Mouse (Mus musculus): ENCODE measurements around the gene Cacna2d3. TPM values are rescaled to one million over a fixed set of nuclear protein-coding genes. Genes with fewer than 3 reads are reported as not detected.

Cacna2d3 gene
- total RNA-seq (2012; rRNA removed): 0.21 and 0.40 TPM in 2 replicates

DNA sequence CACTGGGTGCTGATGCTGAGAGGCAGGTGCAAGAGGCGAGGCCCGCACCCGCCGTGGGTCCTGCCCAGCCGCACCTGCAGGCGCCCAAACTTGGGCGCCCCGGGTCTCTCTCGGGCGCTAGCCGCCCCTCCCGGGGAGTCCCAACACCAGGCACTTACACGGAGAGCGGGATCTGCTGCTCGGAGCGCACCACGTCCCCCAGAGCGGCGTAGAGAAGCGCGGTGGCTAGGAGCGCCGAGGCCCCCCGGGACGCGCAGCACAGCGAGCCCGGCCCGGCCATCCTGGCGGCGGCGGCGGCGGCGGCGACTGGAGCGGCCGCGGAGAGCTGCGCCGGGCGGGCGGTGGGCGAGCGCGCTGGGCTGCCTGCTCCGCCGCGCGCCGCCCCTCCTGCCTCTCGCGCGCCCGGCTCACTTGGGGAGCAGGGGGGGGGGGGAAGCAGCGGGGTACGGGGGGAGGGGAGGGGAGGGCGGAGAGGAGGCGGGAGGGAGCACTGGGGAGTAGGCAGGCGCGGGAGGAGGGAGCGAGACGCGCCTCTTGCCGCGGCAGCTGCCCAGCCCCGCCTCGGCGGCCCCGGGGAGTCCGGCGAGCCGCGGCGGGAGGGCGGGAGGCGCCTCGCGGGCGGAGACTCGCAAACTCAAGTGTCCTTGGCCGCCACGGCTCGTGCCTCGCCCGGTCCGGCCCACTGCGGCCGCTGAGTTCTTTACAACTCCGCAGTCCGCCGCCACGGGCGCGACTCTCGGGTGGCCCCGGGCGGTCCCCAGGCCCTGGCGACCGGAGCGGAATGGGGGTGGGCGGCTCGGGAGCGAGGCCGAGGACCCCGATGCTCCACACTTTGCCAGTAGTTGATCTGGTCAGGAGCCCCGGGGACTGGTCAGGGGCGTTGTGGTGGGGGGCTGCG lies at the start of gene Cacna2d3:
TSS of gene Cacna2d3 (minus strand) at position 377 of the 898 bp plus-strand sequence.
- no peaks in the 10 kb centered on the region for H3K36me3 ChIP-seq (ENCODE audit: control insufficient read depth, insufficient read depth, low read length, poor library complexity, severe bottlenecking)
- peak within 1 kb of the TSS; percentile 44 for H3K9ac ChIP-seq (ENCODE audit: insufficient read depth, low read depth, low read length, poor library complexity, severe bottlenecking)
- in situ Hi-C loops (cut with MboI; ENCODE audit: low sequenced_read_pairs in 2 of 2, unreplicated experiment in 2 of 2): loop anchor here (10.0 kb wide), 1 partner anchor 1217 kb away; the partner anchor contains the start of gene Wnt5a (in 2 of the 2)
- H3K9me3 ChIP-seq (ENCODE audit: control insufficient read depth, insufficient read depth, low read depth, low read length): no peaks in the 10 kb centered on the region
- no peak for DNase-seq (ENCODE audit: low read depth, low spot score)
- no peak within 1 kb of the TSS for H3K27ac ChIP-seq (ENCODE audit: insufficient read depth, low read depth, low read length, poor library complexity, severe bottlenecking)
- peaks cover 0 to 2% of the 10 kb centered on the region in 2 experiments; a peak in 1 of 4 replicates for H3K4me1 ChIP-seq (ENCODE audit: control insufficient read depth in 2 of 2, insufficient read depth in 2 of 2, low read length in 2 of 2, poor library complexity in 1 of 2)
- H3K4me3 ChIP-seq (ENCODE audit: insufficient read depth in 1 of 2, low read depth in 1 of 2, low read length in 2 of 2, poor library complexity in 1 of 2, severe bottlenecking in 1 of 2): peak within 1 kb of the TSS; percentile 75 to 78
- TF ChIP-seq MAFK (IDR thresholded peaks at IDR 0.05; ENCODE audit: insufficient read depth, low read depth, low read length): no peak
- TF ChIP-seq ZC3H11A (IDR thresholded peaks at IDR 0.05; ENCODE audit: borderline replicate concordance, low read depth, low read length): no peak
- no peak for TF ChIP-seq ZNF384 (IDR thresholded peaks at IDR 0.05; ENCODE audit: low read depth, low read length)
- no peak for TF ChIP-seq HCFC1 (IDR thresholded peaks at IDR 0.05; ENCODE audit: borderline replicate concordance, insufficient read depth, low read length)
- TF ChIP-seq CHD2 (IDR thresholded peaks at IDR 0.05; ENCODE audit: low read depth, low read length): no peak

DNA sequence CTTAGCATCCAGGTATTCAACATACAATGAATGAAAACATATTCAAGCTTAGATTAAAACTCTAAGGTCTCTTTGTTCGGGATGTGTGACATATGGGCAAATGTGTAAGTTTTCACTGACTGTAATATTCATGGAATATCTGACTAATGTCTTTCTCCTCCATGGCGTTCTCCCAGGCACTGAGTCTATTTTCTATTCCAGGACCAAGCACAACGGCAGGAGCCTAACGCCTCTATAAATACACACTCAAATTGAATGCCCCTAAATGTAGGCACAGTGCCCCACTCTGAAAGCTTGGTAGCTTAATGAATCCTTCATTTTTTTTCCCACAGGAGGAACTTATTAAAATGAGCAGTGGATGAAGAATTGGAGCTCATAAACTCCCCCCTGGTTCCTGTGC lies 47.8 kb upstream of the Cacna2d3 start:
- no peak for DNase-seq (ENCODE audit: low read depth, low spot score)
- H3K9ac ChIP-seq (ENCODE audit: insufficient read depth, low read depth, low read length, poor library complexity, severe bottlenecking): no peak overlapping the region
- H3K4me1 ChIP-seq (ENCODE audit: control insufficient read depth in 2 of 2, insufficient read depth in 2 of 2, low read length in 2 of 2, poor library complexity in 1 of 2): no peaks in the 10 kb centered on the region
- no peak overlapping the region for H3K27ac ChIP-seq (ENCODE audit: insufficient read depth, low read depth, low read length, poor library complexity, severe bottlenecking)
- H3K9me3 ChIP-seq (ENCODE audit: control insufficient read depth, insufficient read depth, low read depth, low read length): peaks cover 26% of the 10 kb centered on the region
- TF ChIP-seq MAFK (IDR thresholded peaks at IDR 0.05; ENCODE audit: insufficient read depth, low read depth, low read length): no peak
- TF ChIP-seq HCFC1 (IDR thresholded peaks at IDR 0.05; ENCODE audit: borderline replicate concordance, insufficient read depth, low read length): no peak
- no peak for TF ChIP-seq ZC3H11A (IDR thresholded peaks at IDR 0.05; ENCODE audit: borderline replicate concordance, low read depth, low read length)
- no peak for TF ChIP-seq ZNF384 (IDR thresholded peaks at IDR 0.05; ENCODE audit: low read depth, low read length)
- no peak for TF ChIP-seq CHD2 (IDR thresholded peaks at IDR 0.05; ENCODE audit: low read depth, low read length)
- in situ Hi-C loops (cut with MboI; ENCODE audit: low sequenced_read_pairs in 2 of 2, unreplicated experiment in 2 of 2): no loop called here
- no peaks in the 10 kb centered on the region for H3K36me3 ChIP-seq (ENCODE audit: control insufficient read depth, insufficient read depth, low read length, poor library complexity, severe bottlenecking)
- H3K4me3 ChIP-seq (ENCODE audit: insufficient read depth in 1 of 2, low read depth in 1 of 2, low read length in 2 of 2, poor library complexity in 1 of 2, severe bottlenecking in 1 of 2): no peak overlapping the region

DNA sequence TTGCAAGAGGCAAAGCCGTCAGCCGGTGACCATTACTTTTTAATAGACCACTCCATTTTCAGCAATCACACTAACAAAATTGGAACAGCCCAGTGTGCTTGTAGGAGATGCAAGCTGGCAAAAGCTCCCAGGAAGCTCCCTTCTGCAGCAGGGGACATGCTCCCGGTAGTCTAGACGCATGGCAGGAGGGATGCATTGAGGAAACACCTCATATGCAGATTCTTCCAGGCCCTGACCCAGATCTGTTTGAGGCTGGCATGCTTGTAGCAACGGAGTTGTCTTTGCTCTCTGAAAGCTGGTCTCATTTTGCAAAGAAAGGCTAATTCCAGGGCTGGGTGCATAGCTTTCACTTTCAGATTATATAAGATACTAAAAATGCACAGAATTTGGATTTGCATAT lies 31.2 kb upstream of the Cacna2d3 start:
- in situ Hi-C loops (cut with MboI; ENCODE audit: low sequenced_read_pairs in 2 of 2, unreplicated experiment in 2 of 2): no loop called here
- no peak overlapping the region for H3K9ac ChIP-seq (ENCODE audit: insufficient read depth, low read depth, low read length, poor library complexity, severe bottlenecking)
- H3K4me3 ChIP-seq (ENCODE audit: insufficient read depth in 1 of 2, low read depth in 1 of 2, low read length in 2 of 2, poor library complexity in 1 of 2, severe bottlenecking in 1 of 2): no peak overlapping the region
- H3K9me3 ChIP-seq (ENCODE audit: control insufficient read depth, insufficient read depth, low read depth, low read length): no peaks in the 10 kb centered on the region
- DNase-seq (ENCODE audit: low read depth, low spot score): no peak
- no peaks in the 10 kb centered on the region for H3K4me1 ChIP-seq (ENCODE audit: control insufficient read depth in 2 of 2, insufficient read depth in 2 of 2, low read length in 2 of 2, poor library complexity in 1 of 2)
- TF ChIP-seq HCFC1 (IDR thresholded peaks at IDR 0.05; ENCODE audit: borderline replicate concordance, insufficient read depth, low read length) (no peak), MAFK (IDR thresholded peaks at IDR 0.05; ENCODE audit: insufficient read depth, low read depth, low read length) (no peak), ZNF384 (IDR thresholded peaks at IDR 0.05; ENCODE audit: low read depth, low read length) (no peak), ZC3H11A (IDR thresholded peaks at IDR 0.05; ENCODE audit: borderline replicate concordance, low read depth, low read length) (no peak), CHD2 (IDR thresholded peaks at IDR 0.05; ENCODE audit: low read depth, low read length) (no peak)
- no peaks in the 10 kb centered on the region for H3K36me3 ChIP-seq (ENCODE audit: control insufficient read depth, insufficient read depth, low read length, poor library complexity, severe bottlenecking)
- no peak overlapping the region for H3K27ac ChIP-seq (ENCODE audit: insufficient read depth, low read depth, low read length, poor library complexity, severe bottlenecking)

DNA sequence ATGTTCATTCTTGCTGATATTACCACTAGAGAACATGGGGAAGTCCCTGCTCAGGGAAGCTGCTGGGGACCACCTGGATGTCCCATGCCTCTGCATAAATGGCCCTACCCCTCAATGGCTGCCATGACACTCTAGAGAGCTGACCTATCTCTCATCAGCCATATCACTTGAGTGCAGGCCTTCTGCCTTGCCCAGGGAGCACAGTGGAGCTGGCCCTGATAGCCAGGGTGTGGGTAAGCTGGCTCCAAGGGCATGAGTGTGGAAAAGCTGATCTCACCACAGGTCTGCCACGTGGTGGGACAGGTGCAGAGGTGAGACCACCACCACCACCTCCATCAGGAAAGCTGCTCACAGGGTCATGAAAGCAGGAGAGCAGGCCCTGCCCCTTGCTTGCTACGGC lies 17.1 kb upstream of the Cacna2d3 start:
- in situ Hi-C loops (cut with MboI; ENCODE audit: low sequenced_read_pairs in 2 of 2, unreplicated experiment in 2 of 2): loop anchor here (25.0 kb wide), 1 partner anchor 199 kb away; no protein-coding TSS in a partner anchor

More for the DNA sequence above, 17.1 kb upstream of the Cacna2d3 start:
- no peak overlapping the region for H3K4me3 ChIP-seq (ENCODE audit: insufficient read depth in 1 of 2, low read depth in 1 of 2, low read length in 2 of 2, poor library complexity in 1 of 2, severe bottlenecking in 1 of 2)
- no peaks in the 10 kb centered on the region for H3K4me1 ChIP-seq (ENCODE audit: control insufficient read depth in 2 of 2, insufficient read depth in 2 of 2, low read length in 2 of 2, poor library complexity in 1 of 2)
- H3K9me3 ChIP-seq (ENCODE audit: control insufficient read depth, insufficient read depth, low read depth, low read length): no peaks in the 10 kb centered on the region
- H3K36me3 ChIP-seq (ENCODE audit: control insufficient read depth, insufficient read depth, low read length, poor library complexity, severe bottlenecking): no peaks in the 10 kb centered on the region
- H3K27ac ChIP-seq (ENCODE audit: insufficient read depth, low read depth, low read length, poor library complexity, severe bottlenecking): no peak overlapping the region
- no peak overlapping the region for H3K9ac ChIP-seq (ENCODE audit: insufficient read depth, low read depth, low read length, poor library complexity, severe bottlenecking)
- TF ChIP-seq HCFC1 (IDR thresholded peaks at IDR 0.05; ENCODE audit: borderline replicate concordance, insufficient read depth, low read length): no peak
- TF ChIP-seq ZNF384 (IDR thresholded peaks at IDR 0.05; ENCODE audit: low read depth, low read length): no peak
- no peak for TF ChIP-seq MAFK (IDR thresholded peaks at IDR 0.05; ENCODE audit: insufficient read depth, low read depth, low read length)
- TF ChIP-seq CHD2 (IDR thresholded peaks at IDR 0.05; ENCODE audit: low read depth, low read length): no peak
- TF ChIP-seq ZC3H11A (IDR thresholded peaks at IDR 0.05; ENCODE audit: borderline replicate concordance, low read depth, low read length): no peak
- no peak for DNase-seq (ENCODE audit: low read depth, low spot score)

Data from ES-E14 (cell line).